Mouse (Mus musculus) erythroblast, embryonic 14.5 days (primary cell): ENCODE results near the gene Mrgprg. TPM values are rescaled to one million over a fixed set of nuclear protein-coding genes. Genes with fewer than 3 reads are reported as not detected.

Experiments
- H3K27me3 ChIP-seq: 2 replicates; pipeline ENCODE4 v1.6.1; 2012; ENCODE audit warnings: inconsistent platforms; ENCODE audit not compliant: control insufficient read depth
- H3K36me3 ChIP-seq: 2 replicates; pipeline ENCODE4 v1.6.1; 2012; ENCODE audit warnings: mild to moderate bottlenecking, inconsistent platforms; ENCODE audit not compliant: control insufficient read depth
- H3K4me1 ChIP-seq: 2 replicates; pipeline ENCODE4 v1.6.1; 2012; ENCODE audit warnings: inconsistent platforms; ENCODE audit not compliant: control insufficient read depth
- H3K4me3 ChIP-seq: replicated peaks from 2 replicates; pipeline ENCODE3; 2012; ENCODE audit warnings: moderate library complexity, mild to moderate bottlenecking, inconsistent platforms
- H3K9me3 ChIP-seq: 2 replicates; pipeline ENCODE4 v1.6.1; 2012; ENCODE audit warnings: low read length, inconsistent platforms, mixed read lengths; ENCODE audit not compliant: control insufficient read depth
- GATA1 ChIP-seq: IDR thresholded peaks from 2 replicates; pipeline ENCODE4 v1.6.1; 2012; ENCODE audit warnings: low read length, inconsistent platforms, mixed read lengths
- TAL1 ChIP-seq: IDR thresholded peaks from 3 replicates; pipeline ENCODE4 v1.6.1; 2012; ENCODE audit warnings: low read length, inconsistent platforms, mixed read lengths
- polyA plus RNA-seq: library from polyadenylated mRNA; stranded (reverse); fragments of >175 nt; gene quantifications from 2 replicates; pipeline ENCODE4 v1.2.3, GENCODE M21; 2012

The Mrgprg gene
- polyA plus RNA-seq, 1 experiment: not detected

DNA sequence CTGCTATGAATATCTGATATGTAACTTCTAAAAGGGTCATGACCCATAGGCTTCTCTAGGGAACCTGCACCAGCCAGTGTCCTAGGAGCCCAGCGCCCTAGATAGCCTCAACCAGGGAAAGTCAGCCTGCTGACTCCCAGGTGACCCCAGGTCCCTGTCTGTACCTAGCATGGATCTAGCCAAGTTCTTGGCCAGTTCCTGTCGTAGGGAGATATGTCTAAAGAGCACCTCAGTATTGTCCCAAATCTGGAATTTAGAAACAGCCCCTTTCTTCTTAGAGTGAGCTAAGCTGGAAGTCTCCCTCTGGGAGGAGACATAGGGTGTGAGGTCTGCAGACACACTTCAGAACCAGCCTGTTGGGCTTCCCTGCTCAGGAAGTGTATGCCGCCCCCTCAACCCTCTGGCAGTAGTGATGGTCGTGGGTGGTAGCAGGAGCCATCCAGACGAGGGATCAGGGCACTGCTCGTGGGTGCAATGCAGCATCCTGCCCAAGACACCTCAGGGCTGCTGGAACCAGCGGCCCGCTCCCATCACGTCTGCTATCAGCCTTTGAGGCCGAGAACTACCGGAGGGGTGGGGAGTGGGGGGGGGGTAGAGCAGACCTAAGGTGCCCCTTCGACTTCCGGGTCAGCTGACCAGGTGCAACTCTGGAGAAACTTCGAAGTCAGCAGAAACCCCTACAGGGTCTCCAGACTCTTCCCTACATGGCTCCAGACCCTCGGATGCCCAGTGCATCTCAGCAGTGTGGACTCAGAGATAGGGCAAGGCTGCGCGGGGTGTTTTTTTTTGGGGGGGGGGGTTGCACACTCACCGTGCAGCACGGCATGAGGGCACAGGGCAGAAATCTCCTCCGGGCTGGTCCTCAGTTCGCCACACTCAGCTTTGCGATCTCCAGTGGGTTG lies 10.4 kb downstream of the Mrgprg start, which contains the start of gene Osbpl5:
Gene Osbpl5 (minus strand): TSS at position 861 of the 902 bp plus-strand sequence.
- Histone ChIP-seq H3K9me3 (no peaks in the 10 kb centered on the region), H3K27me3 (peaks cover 18% of the 10 kb centered on the region), H3K4me3 (no peak within 1 kb of the TSS), H3K36me3 (no peaks in the 10 kb centered on the region), H3K4me1 (peaks cover 12% of the 10 kb centered on the region)
- no peak for TF ChIP-seq TAL1
- no peak for TF ChIP-seq GATA1

DNA sequence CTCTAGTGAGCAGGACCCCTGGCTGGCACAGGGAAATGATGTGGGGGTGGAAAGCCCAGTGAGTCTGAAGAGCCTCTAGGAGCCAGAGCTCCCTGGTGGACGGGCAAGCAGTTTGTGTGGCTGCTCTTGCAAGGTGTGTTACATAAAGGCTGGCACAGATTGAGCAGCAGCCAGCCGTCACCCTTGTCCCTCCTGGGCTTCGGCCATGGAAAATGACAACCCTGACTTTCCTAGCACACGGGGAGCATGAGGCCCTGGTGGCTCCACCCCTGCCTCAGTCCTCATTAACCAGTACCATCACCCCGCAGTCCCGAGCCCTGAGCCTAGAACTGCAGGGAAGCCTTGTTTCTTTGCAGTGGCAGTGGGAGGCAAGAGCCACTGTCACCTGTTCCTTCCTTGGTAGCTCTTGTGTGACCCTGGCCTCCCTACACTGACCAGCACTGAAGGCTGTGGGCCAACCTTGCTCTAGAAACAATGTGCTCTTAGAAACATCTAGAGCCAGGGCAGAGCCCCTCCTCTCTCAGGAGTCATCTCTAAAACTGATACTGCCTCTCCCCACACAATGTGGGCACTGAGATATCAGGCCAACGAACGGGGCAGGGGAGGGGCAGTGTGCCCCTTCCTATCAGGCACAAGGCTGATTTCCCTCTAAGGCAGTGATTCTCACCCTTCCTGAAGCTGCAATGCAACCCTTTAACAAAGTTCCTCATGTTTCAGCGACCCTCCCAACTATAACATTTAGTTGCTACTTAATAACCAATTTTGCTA lies 11.3 kb downstream of the Mrgprg start:
- H3K9me3 ChIP-seq: no peaks in the 10 kb centered on the region
- peaks cover 18% of the 10 kb centered on the region for H3K27me3 ChIP-seq
- no peaks in the 10 kb centered on the region for H3K36me3 ChIP-seq
- H3K4me1 ChIP-seq: peaks cover 12% of the 10 kb centered on the region
- TF ChIP-seq TAL1 (no peak), GATA1 (no peak)
- H3K4me3 ChIP-seq: no peak overlapping the region

DNA sequence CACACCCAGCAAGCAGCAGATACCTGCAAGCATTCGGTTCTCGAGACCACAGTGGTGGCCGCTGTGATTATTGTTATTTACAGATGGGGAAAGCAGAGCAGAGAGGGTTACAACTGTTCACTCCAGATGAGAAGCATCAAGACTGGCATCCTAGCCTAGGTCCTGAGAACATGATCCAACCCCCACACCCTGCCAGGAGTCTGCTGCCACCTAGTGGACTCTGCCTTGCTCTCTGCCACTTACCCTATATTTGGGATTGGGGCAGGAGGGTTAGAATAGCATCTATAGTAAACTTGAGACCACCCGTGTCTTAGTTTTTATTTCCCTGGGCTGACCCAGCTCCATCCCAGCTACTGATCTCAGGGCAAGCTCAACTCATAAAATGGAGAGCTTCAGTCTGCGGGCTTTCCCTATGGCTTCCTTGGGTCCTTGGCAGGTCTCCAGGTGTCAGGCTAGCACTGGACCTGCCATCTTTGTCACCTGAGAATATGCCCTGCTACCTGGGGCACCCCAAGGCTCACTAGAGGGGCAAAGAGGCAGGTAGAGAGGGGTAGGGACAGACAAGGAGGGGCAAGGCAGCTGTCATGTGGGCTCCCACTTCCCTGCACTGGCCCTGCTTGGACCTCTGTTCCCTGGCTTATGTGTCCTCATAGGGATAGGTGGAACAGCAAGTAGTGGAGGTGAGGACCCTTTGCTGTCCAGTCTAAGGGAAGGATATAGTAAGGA lies 12.6 kb downstream of the Mrgprg start:
- TF ChIP-seq GATA1: no peak
- Histone ChIP-seq H3K36me3 (no peaks in the 10 kb centered on the region), H3K9me3 (no peaks in the 10 kb centered on the region), H3K4me3 (no peak overlapping the region), H3K27me3 (peaks cover 18% of the 10 kb centered on the region), H3K4me1 (peaks cover 12% of the 10 kb centered on the region)

DNA sequence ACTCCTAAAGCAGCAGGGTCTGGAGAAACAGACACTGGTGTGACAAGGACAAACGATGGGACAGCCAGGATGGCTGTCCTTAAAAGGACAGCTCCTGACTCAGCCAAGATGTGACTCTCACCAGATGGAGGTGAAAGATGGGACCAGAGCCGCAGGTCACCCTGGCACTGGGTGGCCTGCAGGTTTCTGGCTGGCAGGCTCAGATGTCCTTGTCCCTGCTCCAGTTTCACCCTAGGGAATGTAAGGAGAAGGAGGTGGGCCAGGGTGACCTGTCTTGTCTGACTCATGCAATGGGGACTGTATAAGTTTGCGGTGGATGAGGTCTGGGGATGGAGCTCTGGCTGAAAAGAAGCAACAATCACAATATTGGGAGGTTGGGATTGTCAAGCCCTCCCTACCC lies 14.2 kb downstream of the Mrgprg start:
- H3K4me1 ChIP-seq: peaks cover 12% of the 10 kb centered on the region
- no peaks in the 10 kb centered on the region for H3K9me3 ChIP-seq
- no peaks in the 10 kb centered on the region for H3K36me3 ChIP-seq
- H3K4me3 ChIP-seq: no peak overlapping the region
- peaks cover 12% of the 10 kb centered on the region for H3K27me3 ChIP-seq
- TF ChIP-seq GATA1: no peak
- TF ChIP-seq TAL1: no peak

DNA sequence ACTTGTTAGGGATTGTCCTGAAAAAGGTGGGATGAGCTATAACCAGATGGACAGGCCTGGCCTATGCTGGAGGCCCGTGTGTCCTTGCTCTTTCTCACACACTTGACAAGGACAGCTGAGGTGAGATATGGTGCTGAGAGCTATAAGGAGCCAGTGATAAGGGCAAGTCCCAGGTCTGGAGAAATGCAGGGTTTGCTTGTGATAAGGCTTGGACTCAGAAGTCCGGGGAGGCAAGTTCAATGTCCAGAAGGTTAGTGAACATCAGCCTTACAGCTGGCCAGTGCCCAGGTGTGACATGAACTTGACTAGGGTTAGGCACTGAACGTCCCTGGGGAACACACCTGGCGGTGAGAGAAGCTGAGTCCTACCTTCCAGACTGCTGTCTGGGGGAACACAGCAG lies 14.7 kb downstream of the Mrgprg start:
- TF ChIP-seq GATA1 (no peak), TAL1 (no peak)
- H3K27me3 ChIP-seq: peaks cover 9% of the 10 kb centered on the region
- peaks cover 10% of the 10 kb centered on the region for H3K4me1 ChIP-seq
- H3K4me3 ChIP-seq: no peak overlapping the region
- no peaks in the 10 kb centered on the region for H3K9me3 ChIP-seq
- no peaks in the 10 kb centered on the region for H3K36me3 ChIP-seq

DNA sequence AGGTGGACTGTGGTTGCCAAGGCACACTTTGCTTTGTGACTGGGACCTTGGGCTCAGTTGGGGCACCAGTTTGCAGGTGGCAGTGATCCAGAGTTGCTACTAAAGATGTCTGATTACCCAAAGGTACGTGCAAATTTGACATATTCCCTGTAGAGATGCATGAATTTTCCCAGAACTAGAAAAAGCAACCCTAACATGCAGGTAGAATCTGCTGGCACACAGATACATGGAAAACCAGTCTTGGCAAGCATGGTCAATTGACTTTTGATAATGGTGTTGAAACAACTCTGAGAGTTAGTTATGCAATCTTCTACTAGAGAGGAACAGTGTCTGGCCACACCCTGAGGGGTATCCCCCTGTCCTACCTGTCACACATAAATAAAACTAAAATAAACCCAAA lies 15.4 kb downstream of the Mrgprg start:
- H3K9me3 ChIP-seq: no peaks in the 10 kb centered on the region
- peaks cover 6% of the 10 kb centered on the region; the same call in 1 of the 2 replicates for H3K4me1 ChIP-seq
- H3K36me3 ChIP-seq: no peaks in the 10 kb centered on the region
- H3K27me3 ChIP-seq: peaks cover 5% of the 10 kb centered on the region
- H3K4me3 ChIP-seq: no peak overlapping the region
- TF ChIP-seq GATA1 (no peak), TAL1 (no peak)

DNA sequence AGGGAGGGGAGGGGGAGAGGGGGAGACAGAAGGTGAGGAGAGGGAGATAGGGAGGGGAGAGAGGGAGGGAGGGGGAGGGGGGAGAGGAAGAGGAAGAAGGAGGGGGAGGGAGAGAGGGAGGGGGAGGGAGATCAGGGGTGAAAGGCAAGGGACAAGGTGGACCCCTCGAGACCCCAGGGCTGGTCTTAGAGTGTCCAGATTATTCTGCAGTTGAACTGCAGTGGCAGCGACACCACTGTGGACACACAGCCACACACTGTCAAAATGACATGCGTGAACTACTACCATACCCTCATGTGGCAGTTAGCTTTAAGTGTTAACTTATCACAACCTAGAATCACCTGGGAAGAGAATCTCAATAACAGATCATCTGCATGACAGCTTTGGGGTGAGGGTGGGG lies 17.7 kb downstream of the Mrgprg start:
- Histone ChIP-seq H3K27me3 (no peaks in the 10 kb centered on the region), H3K36me3 (no peaks in the 10 kb centered on the region), H3K4me1 (peaks cover 1% of the 10 kb centered on the region; the same call in 1 of the 2 replicates), H3K9me3 (no peaks in the 10 kb centered on the region), H3K4me3 (no peak overlapping the region)
- TF ChIP-seq GATA1 (no peak), TAL1 (no peak)

DNA sequence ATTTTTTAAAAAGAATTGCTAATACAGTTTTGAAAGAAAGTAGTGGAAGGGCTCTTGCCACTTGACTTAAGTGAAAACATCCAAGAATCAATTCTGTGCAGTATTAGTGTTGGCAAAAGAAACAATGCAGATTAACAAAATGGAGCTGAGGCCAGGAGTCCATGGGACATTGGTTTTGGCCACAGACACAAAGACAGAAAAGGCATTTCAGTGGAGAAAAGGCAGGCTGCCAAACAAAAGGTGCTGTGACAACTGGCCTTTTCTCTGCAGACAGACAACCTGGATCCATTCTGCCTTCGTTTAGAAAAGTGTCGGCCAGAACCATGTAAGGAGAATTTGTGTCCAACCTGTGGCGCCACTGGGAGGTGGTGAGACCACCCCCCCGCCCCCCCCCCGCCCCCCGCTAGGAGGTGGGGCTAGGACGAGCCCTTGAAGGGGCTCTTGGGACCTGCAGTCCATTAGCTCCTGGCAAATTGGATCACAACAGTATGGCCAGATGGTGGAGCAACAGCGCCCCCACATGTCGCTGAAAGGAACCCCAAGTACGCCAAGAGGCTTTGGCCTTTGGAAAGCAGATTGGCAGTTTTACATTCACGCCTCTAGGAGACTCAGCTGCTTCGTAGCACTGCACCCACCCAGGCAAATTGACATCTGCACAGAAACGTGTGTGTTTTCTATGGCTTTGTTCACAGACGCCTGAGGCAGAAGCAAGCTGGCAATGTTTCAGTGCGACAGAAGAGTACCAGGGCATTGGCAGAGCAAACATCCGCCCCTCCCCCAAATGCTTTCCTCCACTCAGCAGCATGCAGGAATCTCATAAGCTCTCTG lies 18.5 kb downstream of the Mrgprg start:
- TF ChIP-seq GATA1 (no peak), TAL1 (no peak)
- H3K4me1 ChIP-seq: peaks cover 1% of the 10 kb centered on the region; the same call in 1 of the 2 replicates
- no peaks in the 10 kb centered on the region for H3K9me3 ChIP-seq
- no peaks in the 10 kb centered on the region for H3K27me3 ChIP-seq
- H3K4me3 ChIP-seq: no peak overlapping the region
- H3K36me3 ChIP-seq: no peaks in the 10 kb centered on the region

DNA sequence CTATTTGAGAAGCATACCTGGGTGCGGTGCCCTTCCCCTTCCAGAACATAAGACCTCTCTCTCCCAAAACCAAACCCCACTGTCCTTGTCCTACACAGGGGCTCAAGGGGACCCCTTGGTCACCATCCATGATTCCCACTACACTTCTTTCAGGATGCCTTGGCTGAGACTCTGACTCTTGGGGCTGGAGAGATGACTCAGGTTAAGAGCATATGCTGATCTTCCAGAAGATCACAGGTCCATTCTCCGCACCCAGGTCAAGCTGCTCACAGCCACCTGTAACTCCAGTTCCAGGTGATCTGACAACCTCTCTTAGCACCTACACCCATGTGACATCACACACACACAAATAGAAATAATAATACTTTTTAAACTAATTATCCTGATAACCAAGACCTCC lies 26.1 kb downstream of the Mrgprg start:
- Histone ChIP-seq H3K4me1 (no peaks in the 10 kb centered on the region), H3K4me3 (no peak overlapping the region), H3K27me3 (peaks cover 33% of the 10 kb centered on the region), H3K9me3 (no peaks in the 10 kb centered on the region), H3K36me3 (no peaks in the 10 kb centered on the region)
- TF ChIP-seq TAL1 (no peak), GATA1 (no peak)
